Mouse (Mus musculus) stomach, postnatal 0 days (tissue): Measurements from ENCODE around the gene Lcn2.

Experiments used
- CTCF ChIP-seq: IDR thresholded peaks from 2 replicates; pipeline ENCODE4 v1.5.1; 2016; ENCODE audit warnings: antibody characterized with exemption, low read depth, mild to moderate bottlenecking, moderate library complexity
- EP300 ChIP-seq: optimal IDR thresholded peaks from 2 replicates; pipeline ENCODE3; 2016; ENCODE audit warnings: antibody characterized with exemption

DNA sequence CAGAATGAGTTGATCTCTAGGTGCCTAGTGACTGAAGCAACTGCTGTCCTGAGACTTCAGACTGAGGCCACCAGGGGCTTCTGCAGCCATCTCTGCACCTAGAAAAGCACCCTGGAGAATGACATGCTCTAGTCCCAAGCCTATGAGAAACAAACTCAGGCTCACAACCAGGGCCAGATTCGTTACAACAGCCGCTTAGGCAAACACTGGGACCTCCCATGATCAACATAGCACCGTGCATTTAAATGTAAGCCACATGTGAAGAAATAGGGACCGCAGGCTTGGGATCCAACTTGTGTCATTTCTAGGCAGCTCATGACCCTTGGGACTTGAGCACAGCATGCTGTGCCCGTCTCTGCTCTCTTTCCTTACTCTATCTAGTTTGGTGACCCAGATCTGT, 39.7 kb upstream of the Lcn2 start:
- peak; percentile 15; the same call in 1 of the 2 replicates for TF ChIP-seq CTCF
- no peak for TF ChIP-seq EP300
